ENCODE assay signal across 8 mouse cellular contexts in genomic region chr19:44292083-44292482, GRCm38 (mm10). TPM values are rescaled to one million over a fixed set of nuclear protein-coding genes. Genes with fewer than 3 reads are reported as not detected.
DNase-seq lines count a peak whose midpoint lies in the region; ATAC-seq and TF ChIP-seq lines count a peak whose summit lies in the region.

No protein-coding gene starts in this region.

- no peak for DNase-seq in cerebellum, adult 2 months
- DNase-seq in cerebellum, postnatal 25 days, result no peak
- DNase-seq in spleen, adult 2 months (ENCODE audit: low read depth in 1 of 2, low spot score in 2 of 2), result no peak
- DNase-seq in spleen, adult 18-20 months, result no peak
- no peak for DNase-seq in adrenal gland, adult 2 months
- DNase-seq in right cerebral cortex, postnatal 4 days, result no peak

- TF ChIP-seq CTCF in cerebellum, adult 2 months (IDR thresholded peaks at IDR 0.05; ENCODE audit: borderline replicate concordance, insufficient read depth, low read depth, low read length), result no peak
- no peak for TF ChIP-seq CTCF in spleen, adult 2 months (IDR thresholded peaks at IDR 0.05; ENCODE audit: extremely low read depth, insufficient read depth, insufficient read length, insufficient replicate concordance)

- WGBS in cerebellum, adult 2 months, result 86% methylated on average over 2 of the region's 2 CpGs
- WGBS in spleen, adult 2 months, result 80% methylated on average over 2 of the region's 2 CpGs
- WGBS in liver, embryonic 12.5 days (ENCODE audit: insufficient replicate concordance), result 79% methylated on average over 2 of the region's 2 CpGs
- WGBS in stomach, embryonic 16.5 days, result 74% methylated on average over 2 of the region's 2 CpGs

- H3K27me3 ChIP-seq in cerebellum, adult 2 months (ENCODE audit: control insufficient read depth, insufficient read depth, low read length), result no peaks in the 10 kb centered on the region
- no peaks in the 10 kb centered on the region for H3K27me3 ChIP-seq in spleen, adult 2 months (ENCODE audit: control insufficient read depth, insufficient read depth, low read length)
- no peaks in the 10 kb centered on the region for H3K27me3 ChIP-seq in liver, embryonic 12.5 days (replicated peaks)
- no peaks in the 10 kb centered on the region for H3K27me3 ChIP-seq in stomach, embryonic 16.5 days (ENCODE audit: control insufficient read depth, insufficient read depth, low read length)

- H3K9ac ChIP-seq in liver, embryonic 12.5 days, result no peak overlapping the region
- no peak overlapping the region for H3K9ac ChIP-seq in stomach, embryonic 16.5 days (ENCODE audit: low read length)

- peak overlapping the region; percentile 96 for H3K27ac ChIP-seq in cerebellum, adult 2 months (ENCODE audit: insufficient read depth, low read length)
- H3K27ac ChIP-seq in spleen, adult 2 months (ENCODE audit: insufficient read depth, low read length), result 0 out of 2 replicates have a peak overlapping the region, but pooled peaks have one; percentile 10
- H3K27ac ChIP-seq in liver, embryonic 12.5 days, result peak overlapping the region; percentile 94
- H3K27ac ChIP-seq in stomach, embryonic 16.5 days (ENCODE audit: low read length), result peak overlapping the region; percentile 99; the same call in 1 of the 2 replicates

- no peak overlapping the region for H3K4me3 ChIP-seq in cerebellum, adult 2 months (replicated peaks; ENCODE audit: insufficient read depth, low read depth, low read length)
- no peak overlapping the region for H3K4me3 ChIP-seq in spleen, adult 2 months (ENCODE audit: extremely low read depth, insufficient read depth, insufficient read length)
- H3K4me3 ChIP-seq in liver, embryonic 12.5 days, result no peak overlapping the region
- H3K4me3 ChIP-seq in stomach, embryonic 16.5 days (replicated peaks; ENCODE audit: low read length), result no peak overlapping the region

- ATAC-seq in liver, embryonic 12.5 days, result no peak
- no peak for ATAC-seq in stomach, embryonic 16.5 days (ENCODE audit: insufficient read depth, low FRiP score)

- H3K9me3 ChIP-seq in liver, embryonic 12.5 days (replicated peaks), result no peaks in the 10 kb centered on the region
- no peaks in the 10 kb centered on the region for H3K9me3 ChIP-seq in stomach, embryonic 16.5 days (replicated peaks; ENCODE audit: control insufficient read depth, low read length)

- H3K4me2 ChIP-seq in liver, embryonic 12.5 days, result peak overlapping the region; percentile 93
- no peak overlapping the region for H3K4me2 ChIP-seq in stomach, embryonic 16.5 days (ENCODE audit: low read depth, low read length)

- 0 out of 2 replicates have a peak, but pooled peaks cover under 1% of the 10 kb centered on the region for H3K36me3 ChIP-seq in spleen, adult 2 months (ENCODE audit: control insufficient read depth, insufficient read depth, low read length)
- peaks cover 23% of the 10 kb centered on the region for H3K36me3 ChIP-seq in liver, embryonic 12.5 days
- 0 out of 2 replicates have a peak, but pooled peaks cover 3% of the 10 kb centered on the region for H3K36me3 ChIP-seq in stomach, embryonic 16.5 days (ENCODE audit: control insufficient read depth, insufficient read depth, low read length)

- H3K4me1 ChIP-seq in cerebellum, adult 2 months (ENCODE audit: control insufficient read depth, insufficient read depth, low read length), result peaks cover 17% of the 10 kb centered on the region
- peaks cover 13% of the 10 kb centered on the region; the same call in 1 of the 2 replicates for H3K4me1 ChIP-seq in spleen, adult 2 months (ENCODE audit: control insufficient read depth, insufficient read depth, insufficient read length)
- peaks cover 79% of the 10 kb centered on the region for H3K4me1 ChIP-seq in liver, embryonic 12.5 days
- H3K4me1 ChIP-seq in stomach, embryonic 16.5 days (ENCODE audit: control insufficient read depth, insufficient read depth, low read length), result peaks cover 18% of the 10 kb centered on the region

- no peak for TF ChIP-seq POLR2A in cerebellum, adult 2 months (IDR thresholded peaks at IDR 0.05; ENCODE audit: borderline replicate concordance, insufficient read depth, low read length)
- no peak for TF ChIP-seq POLR2A in spleen, adult 2 months (IDR thresholded peaks at IDR 0.05; ENCODE audit: low read depth, low read length)

RNA-seq across cellular contexts. Expression of gene Scd2, which starts 1.4 kb away (rescaled TPM):
- polyA plus RNA-seq in cerebellum, adult 2 months (2012; rRNA removed), result 695 and 743 TPM in 2 replicates
- 30.1 and 39.6 TPM in 2 replicates for polyA plus RNA-seq in spleen, adult 2 months (2012; rRNA removed)
- polyA plus RNA-seq in liver, embryonic 12.5 days (2016; fragmentation: Nextera tagmentation; extraction: Ambion mirVana), result 136 and 148 TPM in 2 replicates
- polyA plus RNA-seq in stomach, embryonic 16.5 days (2015; fragmentation: Nextera tagmentation; extraction: Ambion mirVana), result 329 and 336 TPM in 2 replicates
- 1,000 to 10,000 TPM in 1 of 2 experiments, 100 to 1,000 TPM in 1; 845 to 1,065 TPM for total RNA-seq in adrenal gland, adult 2 months (2021)
- 432 and 748 TPM in 2 replicates for polyA plus RNA-seq in adrenal gland, adult 2 months (2012; rRNA removed)

RNA-seq across cellular contexts. Expression of gene Scd4, which starts 40.8 kb away (rescaled TPM):
- 0.18 and 0.22 TPM in 2 replicates for polyA plus RNA-seq in cerebellum, adult 2 months (2012; rRNA removed)
- polyA plus RNA-seq in spleen, adult 2 months (2012; rRNA removed), result 0.20 TPM in 2 replicates
- 0.04 TPM in 1 of 2 replicates, not detected in the other for polyA plus RNA-seq in liver, embryonic 12.5 days (2016; fragmentation: Nextera tagmentation; extraction: Ambion mirVana)
- 0.14 and 0.39 TPM in 2 replicates for polyA plus RNA-seq in stomach, embryonic 16.5 days (2015; fragmentation: Nextera tagmentation; extraction: Ambion mirVana)
- 1 to 10 TPM; 5.4 to 9.3 TPM for total RNA-seq in adrenal gland, adult 2 months (2021)
- 0.19 and 0.29 TPM in 2 replicates for polyA plus RNA-seq in adrenal gland, adult 2 months (2012; rRNA removed)

Comparison
In these comparisons a context has a peak if more than half of its experiments do, and no peak if none do; other contexts are left out.
1. H3K27ac ChIP-seq: peak in every context shown above with its lines; median percentile 99 in stomach, embryonic 16.5 days; 96 in cerebellum, adult 2 months; 94 in liver, embryonic 12.5 days; 10 in spleen, adult 2 months.